Mouse (Mus musculus) right cerebral cortex, postnatal 36 days (tissue): ENCODE results near the gene Kcne1.

Source experiments
- DNase-seq, 2 experiments: peaks; one replicate each; pipeline ENCODE4 v3.0.0; 2022; ENCODE audit warnings: low spot score in 2 of 2, mixed read lengths in 1 of 2

The Kcne1 gene

GRCm38 (mm10) chr16:92357023-92357422 lies 2.2 kb downstream of the Kcne1 start:
- no peak for DNase-seq

GRCm38 (mm10) chr16:92355982-92356381 lies 3.3 kb downstream of the Kcne1 start:
- no peak for DNase-seq

- DNase-seq, result no peak
Measured at GRCm38 (mm10) chr16:92355366-92355765, 3.9 kb downstream of the Kcne1 start.

DNA sequence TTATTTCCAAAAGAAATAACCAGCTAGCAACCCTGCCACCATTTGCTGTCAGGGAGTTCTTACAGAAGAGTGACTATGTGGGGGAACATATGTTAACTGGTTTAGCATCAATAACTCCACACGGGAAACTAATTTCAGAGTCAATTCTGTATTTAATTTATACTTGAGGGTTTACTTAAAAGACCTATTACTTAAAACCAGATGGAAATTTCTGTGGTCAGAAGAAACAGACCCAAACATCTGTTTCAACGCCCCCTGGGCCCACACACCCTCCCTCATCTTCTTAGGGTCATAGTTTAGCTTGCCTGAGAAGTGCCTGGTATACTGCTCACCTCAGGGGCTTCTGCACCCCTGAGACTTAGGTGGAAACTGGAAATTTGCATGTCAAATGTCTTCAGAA lies 5.4 kb downstream of the Kcne1 start:
- DNase-seq, result no peak

GRCm38 (mm10) chr16:92353295-92353694 lies 6.0 kb downstream of the Kcne1 start:
- DNase-seq, result no peak

- no peak for DNase-seq
Measured at GRCm38 (mm10) chr16:92348941-92349340, 10.3 kb downstream of the Kcne1 start.

- no peak for DNase-seq
Measured at GRCm38 (mm10) chr16:92346297-92346916, 12.9 kb downstream of the Kcne1 start.

- no peak for DNase-seq
Measured at GRCm38 (mm10) chr16:92345177-92345576, 14.1 kb downstream of the Kcne1 start.

DNA sequence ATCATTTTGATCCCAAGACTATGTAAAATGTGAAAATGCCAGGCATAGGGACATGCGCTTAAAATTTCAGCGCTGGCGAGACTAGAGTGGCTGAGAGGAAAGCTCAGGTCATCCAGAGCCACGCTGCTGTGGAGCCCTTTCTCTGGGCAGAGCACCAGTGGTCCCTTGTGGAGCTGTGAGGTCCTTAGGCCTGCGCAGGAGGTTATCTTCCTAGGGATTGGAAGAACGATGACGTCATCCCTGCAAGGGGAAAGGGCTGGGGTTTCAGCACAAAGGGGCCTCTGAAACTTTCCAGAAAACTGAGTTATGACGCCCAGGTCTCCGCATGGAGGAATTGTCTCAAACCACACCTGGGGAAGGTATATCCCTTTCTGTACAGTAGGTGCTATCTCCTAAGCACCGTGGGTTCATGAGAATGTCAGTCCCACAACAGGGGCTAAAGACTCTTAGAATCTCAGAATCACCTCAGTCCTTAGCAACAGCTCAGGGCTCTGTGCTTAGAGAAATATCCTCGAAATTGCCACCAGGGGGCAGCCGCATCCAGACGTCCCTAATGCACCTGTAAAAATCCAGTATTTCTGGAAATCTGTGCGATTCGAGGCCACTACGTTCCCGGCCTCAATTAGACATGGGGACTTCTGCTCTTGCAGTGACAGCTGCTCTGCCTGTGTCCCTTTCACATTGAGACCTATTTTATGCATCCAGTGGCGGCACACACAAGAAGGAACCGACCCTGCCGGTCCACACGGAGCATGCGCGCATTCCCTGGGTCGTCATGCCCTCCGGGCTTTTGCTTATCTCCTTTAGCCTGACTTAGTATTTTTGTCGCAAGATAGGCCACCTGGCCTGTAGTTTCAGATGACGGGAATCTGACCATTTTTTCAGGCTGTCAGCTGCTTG lies 18.4 kb downstream of the Kcne1 start:
- DNase-seq, result peak; percentile 30 to 41

DNA sequence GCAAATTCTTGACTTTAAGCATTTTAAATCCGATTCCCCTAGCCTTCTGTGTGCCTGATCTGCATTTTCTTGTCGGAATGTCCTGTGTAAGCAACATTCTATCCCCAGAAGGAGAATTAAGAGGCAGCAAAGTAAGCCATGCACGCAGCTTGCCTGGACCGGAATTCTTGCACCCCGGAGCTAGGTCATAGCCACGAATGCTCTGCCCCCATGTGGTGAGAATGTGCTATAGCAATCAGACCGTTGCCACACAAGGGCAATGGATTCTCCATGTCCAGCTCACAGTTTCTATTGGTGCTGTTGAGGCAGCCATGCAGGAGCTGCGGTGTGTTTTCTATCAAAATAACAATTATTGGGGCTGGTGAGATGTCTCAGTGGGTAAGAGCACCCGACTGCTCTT lies 23.0 kb downstream of the Kcne1 start:
- DNase-seq, result peak; percentile 54 to 58

- no peak for DNase-seq
Measured at GRCm38 (mm10) chr16:92334600-92334999, 24.7 kb downstream of the Kcne1 start.

GRCm38 (mm10) chr16:92330966-92331365 lies 28.3 kb downstream of the Kcne1 start:
- DNase-seq, result no peak

- DNase-seq, result no peak
Measured at GRCm38 (mm10) chr16:92327911-92328310, 31.4 kb downstream of the Kcne1 start.

DNA sequence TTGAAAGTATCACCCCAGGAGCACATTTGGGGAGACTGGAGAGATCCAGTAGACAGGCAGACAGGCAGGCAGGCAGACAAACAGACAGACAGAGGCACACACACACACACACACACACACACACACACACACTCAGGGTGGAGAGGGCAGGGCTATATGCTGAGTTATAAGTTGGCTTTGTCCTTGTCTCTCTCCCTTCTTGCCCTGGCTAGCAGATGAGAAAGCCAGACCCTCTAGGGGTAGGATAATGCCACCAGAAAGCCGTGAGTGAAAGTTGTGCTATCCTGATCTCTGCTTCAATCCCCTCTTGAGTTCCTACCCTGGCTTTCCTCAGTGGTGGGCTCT lies 34.2 kb downstream of the Kcne1 start:
- DNase-seq, result no peak

DNA sequence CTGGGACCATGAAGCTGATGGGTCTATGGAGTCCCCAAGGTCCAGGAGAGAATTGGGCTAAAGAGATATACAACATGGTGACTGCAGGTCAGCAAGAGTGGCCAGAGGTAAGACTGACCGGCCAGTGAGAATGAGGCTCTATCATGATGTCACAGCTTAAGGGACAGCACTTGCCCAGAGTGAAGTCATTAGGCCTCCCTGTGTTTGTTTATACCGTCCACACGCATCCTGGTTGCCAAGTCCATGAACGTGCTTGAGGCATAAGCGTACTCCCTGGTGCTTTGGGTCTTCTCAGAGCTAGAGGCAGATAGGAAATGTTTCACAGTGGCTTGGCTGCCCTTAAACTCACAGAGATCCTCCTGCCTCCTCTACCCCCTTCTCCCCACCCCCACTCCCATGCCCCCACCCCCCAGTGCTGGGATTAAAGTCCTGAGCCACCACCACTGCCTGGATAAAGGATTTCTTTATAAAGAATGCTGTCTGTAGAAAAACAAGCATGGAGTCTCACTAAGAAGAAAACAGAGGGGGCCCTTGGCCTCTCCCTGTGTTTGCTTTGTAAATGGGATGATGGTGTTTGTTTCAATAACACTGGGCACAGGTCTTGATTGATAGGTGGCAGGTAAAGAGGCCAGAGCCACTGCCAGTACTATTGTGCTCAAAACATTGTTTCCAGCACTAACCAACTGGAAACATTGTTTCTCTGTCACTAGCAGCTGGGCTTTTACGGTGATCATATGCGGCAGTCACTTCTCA lies 34.8 kb downstream of the Kcne1 start:
- no peak for DNase-seq

DNA sequence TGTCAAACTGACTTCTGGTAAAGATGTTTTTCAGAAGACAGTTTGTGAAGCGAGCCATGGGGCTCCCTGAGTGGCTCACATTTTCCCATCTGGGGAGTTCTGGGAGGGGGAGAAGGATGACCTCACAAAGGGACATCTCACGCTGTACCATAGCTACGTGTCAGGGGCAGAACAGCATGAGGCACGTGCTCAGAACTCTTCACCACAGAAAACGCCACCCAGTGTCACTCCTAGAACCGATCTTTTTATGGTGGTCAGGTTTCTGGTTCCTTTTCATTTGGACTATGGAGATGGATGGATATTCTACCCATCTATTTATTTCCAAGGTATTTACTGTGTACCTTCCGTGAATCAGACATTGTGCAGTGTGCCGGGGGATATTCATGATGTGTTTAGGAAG lies 37.9 kb downstream of the Kcne1 start, which contains the start of gene Fam243:
Fam243 (minus strand) TSS at position 101 of the 400 bp plus-strand sequence.
- DNase-seq, result no peak

DNA sequence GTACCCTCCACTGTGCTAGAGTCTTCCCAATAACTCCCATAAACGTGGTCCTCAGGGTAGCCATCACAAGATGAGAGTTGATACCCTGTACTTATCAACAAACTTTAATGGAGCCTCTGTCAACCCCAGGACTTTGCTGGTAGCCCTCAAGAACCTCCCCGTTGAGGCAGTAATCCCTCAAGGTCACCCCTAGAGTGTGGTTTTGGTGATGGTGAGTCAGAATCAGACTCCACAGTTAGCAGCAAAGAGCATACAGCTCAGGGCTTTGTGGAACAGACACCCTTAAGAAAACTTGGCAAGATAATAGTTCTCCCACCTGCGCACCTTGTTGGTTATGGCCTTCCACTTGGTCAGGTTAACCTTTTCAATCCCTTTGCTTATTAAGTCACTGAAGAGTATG lies 38.9 kb downstream of the Kcne1 start:
- DNase-seq, result no peak

DNA sequence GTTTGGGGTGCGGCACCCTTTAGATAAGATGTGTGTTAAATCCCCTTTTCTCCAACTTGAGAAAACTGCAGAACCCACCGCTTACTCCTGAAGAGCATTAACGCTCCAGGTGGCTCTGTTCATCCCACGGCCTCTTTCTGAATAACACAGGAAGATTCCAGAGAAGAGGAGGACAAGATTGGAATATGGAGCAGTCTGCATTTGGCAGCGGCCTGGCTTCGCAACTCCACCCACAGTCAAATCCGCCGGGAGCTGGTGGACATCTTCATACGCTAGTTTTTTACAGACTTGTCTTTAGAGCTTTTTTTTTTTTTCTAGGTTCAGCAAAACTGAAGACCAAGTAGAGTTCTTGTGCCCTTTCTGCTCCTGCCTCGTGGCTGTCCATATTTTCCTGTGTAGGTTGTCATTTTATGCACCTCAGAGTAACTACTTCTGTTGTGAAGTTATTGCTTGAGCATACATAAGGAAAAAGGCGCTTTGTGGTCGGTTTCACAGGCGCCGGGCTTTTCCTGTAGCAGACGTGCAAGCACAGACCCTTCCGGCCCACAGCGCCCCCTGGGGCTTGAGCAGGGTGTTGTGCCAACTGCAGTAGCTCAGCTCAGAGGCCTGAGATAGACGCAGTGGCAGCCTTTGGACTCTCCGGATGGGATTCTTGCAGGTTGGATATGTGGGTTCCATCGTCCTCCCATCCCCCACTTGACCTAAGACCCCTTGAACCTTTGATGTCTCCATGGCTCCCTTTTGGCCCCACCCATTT lies 39.7 kb downstream of the Kcne1 start:
- DNase-seq, result peak; percentile 56 to 69

GRCm38 (mm10) chr16:92316049-92316738 lies 43.1 kb downstream of the Kcne1 start:
- no peak for DNase-seq

DNA sequence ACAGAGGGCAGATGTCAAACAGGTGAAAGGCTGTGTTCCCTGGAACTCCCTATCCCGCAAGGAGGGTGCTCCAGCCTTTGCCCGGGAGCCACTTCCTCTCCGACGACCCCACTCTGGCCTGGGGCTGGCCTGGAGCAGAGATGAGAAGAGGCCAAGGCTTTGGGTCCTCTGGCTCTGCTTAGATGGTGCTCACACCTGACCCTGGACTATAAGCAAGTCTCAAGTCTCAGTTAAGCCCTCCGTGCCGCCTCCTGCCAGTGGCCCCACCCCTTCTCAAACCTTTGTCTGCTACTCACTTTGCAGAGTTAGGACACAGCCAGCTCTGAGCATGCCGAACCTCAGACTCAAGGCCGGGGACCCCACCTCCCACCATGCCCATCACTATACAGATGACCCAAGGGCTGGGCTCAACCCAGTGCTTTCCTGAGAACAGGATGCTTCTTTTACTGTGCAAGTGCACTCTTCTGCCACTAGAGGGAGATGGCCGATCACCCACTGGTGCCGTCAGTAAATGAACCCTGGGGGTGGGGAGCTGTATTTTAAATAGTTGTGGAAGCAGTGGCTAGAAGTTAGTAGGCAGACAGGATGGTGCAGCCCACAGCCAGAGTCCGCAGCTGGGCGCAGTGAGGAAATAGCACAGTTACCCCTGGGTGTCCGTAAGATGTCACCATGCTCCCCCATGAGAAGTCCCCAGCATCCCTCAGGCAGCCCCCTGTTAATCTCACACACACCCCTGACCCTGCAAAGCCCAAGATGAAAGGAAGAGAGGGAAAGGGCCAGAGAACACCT lies 45.1 kb downstream of the Kcne1 start:
- peak in 1 of 2 experiments; percentile 39 for DNase-seq
